Mouse (Mus musculus): Measurements from ENCODE around the gene Gcnt1. TPM values are rescaled to one million over a fixed set of nuclear protein-coding genes. Genes with fewer than 3 reads are reported as not detected.

Gene Gcnt1
- polyA plus RNA-seq, 1 experiment from 2014 or later = 21.0 TPM

DNA sequence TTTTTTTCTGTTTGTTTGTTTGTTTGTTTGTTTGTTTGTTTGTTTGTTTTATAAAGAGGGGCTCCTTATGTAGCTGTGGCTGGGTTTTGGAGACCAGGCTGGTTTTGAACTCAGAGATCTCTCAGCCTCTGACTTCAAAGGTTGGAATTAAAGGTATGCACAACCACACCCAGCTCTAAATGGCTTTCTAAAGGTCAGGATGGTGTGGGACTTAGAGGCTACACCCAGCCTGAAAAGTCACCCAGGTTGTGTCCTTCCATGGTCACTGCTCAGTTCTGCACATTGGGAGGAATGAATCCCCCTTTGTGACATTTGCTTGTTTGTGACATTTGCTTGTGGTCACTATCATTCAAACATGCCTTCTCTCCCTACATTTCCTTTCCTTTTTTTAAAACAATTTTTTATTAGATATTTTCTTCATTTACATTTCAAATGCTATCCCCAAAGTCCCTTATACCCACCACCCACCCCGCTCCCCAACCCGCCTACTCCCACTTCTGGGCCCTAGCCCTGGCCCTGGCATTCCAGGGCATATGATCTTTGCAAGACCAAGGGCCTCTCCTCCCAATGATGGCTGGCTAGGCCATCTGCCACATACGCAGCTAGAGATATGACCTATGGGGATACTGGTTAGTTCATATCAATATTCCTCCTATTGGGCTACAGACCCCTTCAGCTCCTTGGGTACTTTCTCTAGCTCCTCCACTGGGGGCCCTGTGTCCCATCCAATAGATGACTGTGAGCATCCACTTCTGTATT, 25.7 kb downstream of the Gcnt1 start:
- H3K4me3 ChIP-seq (ENCODE audit: low read length) = no peak overlapping the region

DNA sequence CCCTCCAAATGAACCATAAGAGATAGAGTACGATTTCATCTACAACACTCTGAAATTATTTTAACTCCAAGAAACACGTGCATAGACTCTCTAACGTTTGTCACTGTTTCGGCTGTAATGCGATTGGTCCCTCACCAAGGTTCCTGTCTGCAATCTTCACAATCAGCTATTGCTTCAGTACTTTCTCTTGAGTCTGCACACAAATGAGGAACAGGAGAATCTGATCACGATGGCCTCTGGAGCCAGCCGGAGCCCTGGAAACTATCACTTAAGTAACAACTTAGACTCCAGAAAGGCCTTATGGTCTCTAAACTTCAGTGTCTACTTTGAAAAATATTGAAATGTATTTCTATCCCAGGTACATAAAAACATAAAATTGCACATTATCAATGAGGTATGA, 27.8 kb downstream of the Gcnt1 start:
- H3K4me1 ChIP-seq (ENCODE audit: control insufficient read depth, insufficient read depth, low read length) = no peaks in the 10 kb centered on the region
- WGBS = 84% methylated on average over 7 of the region's 7 CpGs
- no peak overlapping the region for H3K4me3 ChIP-seq (ENCODE audit: low read length)
- no peaks in the 10 kb centered on the region for H3K27me3 ChIP-seq (ENCODE audit: control insufficient read depth, insufficient read depth, low read length)
- H3K27ac ChIP-seq (ENCODE audit: low read depth, low read length) = no peak overlapping the region
- no peaks in the 10 kb centered on the region for H3K9me3 ChIP-seq (ENCODE audit: control insufficient read depth, low read length)
- no peak overlapping the region for H3K4me2 ChIP-seq (replicated peaks; ENCODE audit: low read depth, low read length)
- H3K9ac ChIP-seq (ENCODE audit: low read depth, low read length) = no peak overlapping the region
- ATAC-seq (ENCODE audit: low FRiP score, low TSS enrichment) = no peak
- no peaks in the 10 kb centered on the region for H3K36me3 ChIP-seq (ENCODE audit: control insufficient read depth, insufficient read depth, low read length)

More for the DNA sequence above, 25.7 kb downstream of the Gcnt1 start:
- Histone ChIP-seq H3K4me2 (replicated peaks; ENCODE audit: low read depth, low read length) (no peak overlapping the region), H3K9ac (ENCODE audit: low read depth, low read length) (no peak overlapping the region), H3K36me3 (ENCODE audit: control insufficient read depth, insufficient read depth, low read length) (no peaks in the 10 kb centered on the region), H3K9me3 (ENCODE audit: control insufficient read depth, low read length) (no peaks in the 10 kb centered on the region), H3K27ac (ENCODE audit: low read depth, low read length) (no peak overlapping the region), H3K4me1 (ENCODE audit: control insufficient read depth, insufficient read depth, low read length) (no peaks in the 10 kb centered on the region), H3K27me3 (ENCODE audit: control insufficient read depth, insufficient read depth, low read length) (no peaks in the 10 kb centered on the region)
- 94% methylated on average over 3 of the region's 3 CpGs for whole genome bisulfite sequencing
- no peak for ATAC-seq (ENCODE audit: low FRiP score, low TSS enrichment)

- no peak overlapping the region for H3K4me3 ChIP-seq (ENCODE audit: low read length)
- peaks cover 9% of the 10 kb centered on the region for H3K4me1 ChIP-seq (ENCODE audit: control insufficient read depth, insufficient read depth, low read length)
- no peak overlapping the region for H3K27ac ChIP-seq (ENCODE audit: low read depth, low read length)
- H3K4me2 ChIP-seq (replicated peaks; ENCODE audit: low read depth, low read length) = no peak overlapping the region
- ATAC-seq (ENCODE audit: low FRiP score, low TSS enrichment) = no peak
- no peaks in the 10 kb centered on the region for H3K9me3 ChIP-seq (ENCODE audit: control insufficient read depth, low read length)
- WGBS = 92% methylated on average over 2 of the region's 2 CpGs
- H3K27me3 ChIP-seq (ENCODE audit: control insufficient read depth, insufficient read depth, low read length) = no peaks in the 10 kb centered on the region
- H3K9ac ChIP-seq (ENCODE audit: low read depth, low read length) = no peak overlapping the region
- H3K36me3 ChIP-seq (ENCODE audit: control insufficient read depth, insufficient read depth, low read length) = no peaks in the 10 kb centered on the region
Measured at GRCm38 (mm10) chr19:17339563-17339962, 33.1 kb downstream of the Gcnt1 start.

- no peak overlapping the region for H3K27ac ChIP-seq (ENCODE audit: low read depth, low read length)
- no peak for ATAC-seq (ENCODE audit: low FRiP score, low TSS enrichment)
Measured at GRCm38 (mm10) chr19:17337057-17337679, 35.5 kb downstream of the Gcnt1 start.

GRCm38 (mm10) chr19:17336646-17337045, 36.0 kb downstream of the Gcnt1 start:
- H3K4me3 ChIP-seq (ENCODE audit: low read length) = no peak overlapping the region
- H3K27me3 ChIP-seq (ENCODE audit: control insufficient read depth, insufficient read depth, low read length) = no peaks in the 10 kb centered on the region
- WGBS = 28% methylated on average over 7 of the region's 7 CpGs
- H3K4me2 ChIP-seq (replicated peaks; ENCODE audit: low read depth, low read length) = no peak overlapping the region
- no peak overlapping the region for H3K9ac ChIP-seq (ENCODE audit: low read depth, low read length)
- H3K36me3 ChIP-seq (ENCODE audit: control insufficient read depth, insufficient read depth, low read length) = no peaks in the 10 kb centered on the region
- peak; percentile 61; the same call in 1 of the 2 replicates for ATAC-seq (ENCODE audit: low FRiP score, low TSS enrichment)
- no peak overlapping the region for H3K27ac ChIP-seq (ENCODE audit: low read depth, low read length)
- H3K9me3 ChIP-seq (ENCODE audit: control insufficient read depth, low read length) = no peaks in the 10 kb centered on the region
- peaks cover 9% of the 10 kb centered on the region for H3K4me1 ChIP-seq (ENCODE audit: control insufficient read depth, insufficient read depth, low read length)

More at GRCm38 (mm10) chr19:17337057-17337679, 35.5 kb downstream of the Gcnt1 start:
- H3K4me3 ChIP-seq (ENCODE audit: low read length) = no peak overlapping the region
- no peaks in the 10 kb centered on the region for H3K9me3 ChIP-seq (ENCODE audit: control insufficient read depth, low read length)
- no peak overlapping the region for H3K9ac ChIP-seq (ENCODE audit: low read depth, low read length)
- no peak overlapping the region for H3K4me2 ChIP-seq (replicated peaks; ENCODE audit: low read depth, low read length)
- H3K27me3 ChIP-seq (ENCODE audit: control insufficient read depth, insufficient read depth, low read length) = no peaks in the 10 kb centered on the region
- H3K4me1 ChIP-seq (ENCODE audit: control insufficient read depth, insufficient read depth, low read length) = peaks cover 9% of the 10 kb centered on the region
- 39% methylated on average over 7 of the region's 7 CpGs for WGBS
- no peaks in the 10 kb centered on the region for H3K36me3 ChIP-seq (ENCODE audit: control insufficient read depth, insufficient read depth, low read length)

GRCm38 (mm10) chr19:17334644-17335333, 37.9 kb downstream of the Gcnt1 start:
- no peak overlapping the region for H3K9ac ChIP-seq (ENCODE audit: low read depth, low read length)
- H3K9me3 ChIP-seq (ENCODE audit: control insufficient read depth, low read length) = no peaks in the 10 kb centered on the region
- WGBS = 90% methylated on average over 12 of the region's 12 CpGs
- peaks cover 9% of the 10 kb centered on the region for H3K4me1 ChIP-seq (ENCODE audit: control insufficient read depth, insufficient read depth, low read length)
- no peak overlapping the region for H3K27ac ChIP-seq (ENCODE audit: low read depth, low read length)
- no peaks in the 10 kb centered on the region for H3K27me3 ChIP-seq (ENCODE audit: control insufficient read depth, insufficient read depth, low read length)
- H3K4me2 ChIP-seq (replicated peaks; ENCODE audit: low read depth, low read length) = no peak overlapping the region
- no peak overlapping the region for H3K4me3 ChIP-seq (ENCODE audit: low read length)
- ATAC-seq (ENCODE audit: low FRiP score, low TSS enrichment) = no peak
- H3K36me3 ChIP-seq (ENCODE audit: control insufficient read depth, insufficient read depth, low read length) = no peaks in the 10 kb centered on the region; the same call in 1 of the 2 replicates

GRCm38 (mm10) chr19:17333043-17333442, 39.6 kb downstream of the Gcnt1 start:
- H3K4me1 ChIP-seq (ENCODE audit: control insufficient read depth, insufficient read depth, low read length) = peaks cover 9% of the 10 kb centered on the region
- H3K4me2 ChIP-seq (replicated peaks; ENCODE audit: low read depth, low read length) = no peak overlapping the region
- H3K4me3 ChIP-seq (ENCODE audit: low read length) = no peak overlapping the region
- 61% methylated on average over 7 of the region's 7 CpGs for WGBS
- H3K9me3 ChIP-seq (ENCODE audit: control insufficient read depth, low read length) = no peaks in the 10 kb centered on the region
- ATAC-seq (ENCODE audit: low FRiP score, low TSS enrichment) = no peak
- no peak overlapping the region for H3K27ac ChIP-seq (ENCODE audit: low read depth, low read length)
- no peaks in the 10 kb centered on the region for H3K27me3 ChIP-seq (ENCODE audit: control insufficient read depth, insufficient read depth, low read length)
- H3K9ac ChIP-seq (ENCODE audit: low read depth, low read length) = no peak overlapping the region
- H3K36me3 ChIP-seq (ENCODE audit: control insufficient read depth, insufficient read depth, low read length) = no peaks in the 10 kb centered on the region; the same call in 1 of the 2 replicates

DNA sequence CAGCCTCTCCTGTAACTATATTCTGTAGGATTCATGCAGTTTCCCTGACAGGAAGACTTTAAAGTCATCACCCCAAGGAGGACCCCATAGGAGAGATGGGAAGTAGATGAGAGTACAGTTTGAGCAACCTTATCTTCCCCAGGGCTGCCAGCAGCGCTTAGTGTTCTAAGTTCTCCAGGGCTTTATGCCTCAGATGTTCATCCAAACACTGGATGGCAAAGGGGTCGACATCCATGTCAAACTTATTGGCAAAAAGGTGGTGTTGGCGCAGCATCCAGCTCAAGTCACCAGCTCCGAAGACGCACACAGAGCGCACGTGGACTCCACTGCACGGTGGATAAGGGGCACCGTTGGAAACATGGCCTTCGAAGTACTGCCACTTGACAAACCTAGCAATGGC, 43.7 kb downstream of the Gcnt1 start:
- no peaks in the 10 kb centered on the region for H3K4me1 ChIP-seq (ENCODE audit: control insufficient read depth, insufficient read depth, low read length)
- no peak for ATAC-seq (ENCODE audit: low FRiP score, low TSS enrichment)
- 96% methylated on average over 10 of the region's 10 CpGs for WGBS

More for the DNA sequence above, 43.7 kb downstream of the Gcnt1 start:
- no peak overlapping the region for H3K9ac ChIP-seq (ENCODE audit: low read depth, low read length)
- no peak overlapping the region for H3K4me3 ChIP-seq (ENCODE audit: low read length)
- H3K27ac ChIP-seq (ENCODE audit: low read depth, low read length) = no peak overlapping the region
- H3K27me3 ChIP-seq (ENCODE audit: control insufficient read depth, insufficient read depth, low read length) = no peaks in the 10 kb centered on the region
- no peaks in the 10 kb centered on the region; the same call in 1 of the 2 replicates for H3K36me3 ChIP-seq (ENCODE audit: control insufficient read depth, insufficient read depth, low read length)
- H3K4me2 ChIP-seq (replicated peaks; ENCODE audit: low read depth, low read length) = no peak overlapping the region
- H3K9me3 ChIP-seq (ENCODE audit: control insufficient read depth, low read length) = no peaks in the 10 kb centered on the region
